ENCODE assay signal across 14 mouse cellular contexts in the genomic region with DNA sequence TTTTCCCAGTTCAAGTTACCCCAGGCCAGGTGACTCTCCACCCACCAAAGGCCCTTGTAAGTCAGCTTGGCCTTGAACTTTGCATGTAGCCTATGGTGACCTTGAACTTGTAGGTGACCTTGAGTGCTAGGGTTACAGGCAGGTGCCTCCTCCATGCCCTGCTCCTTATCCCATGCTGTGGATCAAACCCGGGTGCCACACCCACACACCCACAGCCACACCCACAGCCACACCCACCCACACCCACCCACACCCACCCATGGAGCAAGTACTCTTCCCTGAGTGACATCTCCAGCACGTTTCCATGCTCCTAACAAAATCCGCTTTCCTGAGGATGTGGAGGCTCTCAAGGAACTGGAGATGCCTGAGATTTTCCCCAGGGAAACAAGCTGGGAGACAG.
"Had no signal": no experiment of that assay in that cellular context is flagged by ENCODE, and none has a peak within 500 bp of the region (broad histone marks: within the 10 kb centered on the region; RNA-seq: fewer than 3 reads in every experiment).

No protein-coding gene starts in this region.

- ATAC-seq: midbrain, embryonic 15.5 days had no signal

- H3K27ac ChIP-seq: layer of hippocampus, adult 2 months; limb, embryonic 10.5 days; macrophage; midbrain, embryonic 15.5 days; neural tube, embryonic 12.5 days; stomach, postnatal 0 days had no signal

- H3K4me1 ChIP-seq: midbrain, embryonic 15.5 days; neural tube, embryonic 12.5 days had no signal

- H3K27me3 ChIP-seq: megakaryocyte, embryonic 14.5 days; midbrain, embryonic 15.5 days; neural tube, embryonic 12.5 days had no signal

- H3K9me3 ChIP-seq: limb, embryonic 10.5 days; megakaryocyte, embryonic 14.5 days; midbrain, embryonic 15.5 days; neural tube, embryonic 12.5 days had no signal

- H3K4me2 ChIP-seq: lung, embryonic 14.5 days; midbrain, embryonic 11.5 days; midbrain, embryonic 15.5 days; neural tube, embryonic 12.5 days had no signal

- H3K36me3 ChIP-seq: limb, embryonic 10.5 days; midbrain, embryonic 15.5 days; neural tube, embryonic 12.5 days had no signal

- H3K4me3 ChIP-seq: layer of hippocampus, adult 2 months; limb, embryonic 10.5 days; megakaryocyte, embryonic 14.5 days; midbrain, embryonic 15.5 days; neural tube, embryonic 12.5 days had no signal

- DNase-seq: kidney, adult 18-20 months; kidney, postnatal 10 days; kidney, postnatal 4 days; lung, embryonic 14.5 days; lung, postnatal 14 days; thymus, postnatal 4 days had no signal

- H3K9ac ChIP-seq: lung, embryonic 14.5 days; midbrain, embryonic 15.5 days; neural tube, embryonic 12.5 days had no signal
